Comparison of ENCODE assay signal across 8 mouse cellular contexts in the genomic region with DNA sequence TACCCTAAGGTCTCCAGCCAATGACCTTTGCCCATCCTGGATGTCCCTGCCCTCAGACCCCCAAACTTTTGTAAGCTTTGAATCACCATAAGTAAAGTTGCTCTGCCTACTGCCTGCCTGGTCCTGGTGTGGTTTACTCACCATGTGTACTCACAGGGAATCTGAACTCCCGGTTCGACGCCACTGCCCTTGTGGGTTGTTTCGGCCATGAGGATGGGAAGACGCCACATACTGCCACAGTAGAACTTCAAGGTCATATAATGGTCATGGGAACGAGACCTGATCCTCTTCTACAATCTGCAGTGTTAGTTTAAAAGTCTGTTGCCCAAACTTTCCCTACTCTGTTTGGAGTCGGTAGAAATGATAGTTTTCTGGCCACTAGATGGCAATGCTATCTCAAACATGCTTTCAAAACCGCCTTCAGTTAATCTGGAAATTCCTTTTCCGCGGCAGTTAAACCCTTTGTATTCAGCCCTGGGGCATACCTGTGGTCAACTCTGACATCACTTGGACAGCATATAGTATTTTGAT. TPM values are rescaled to one million over a fixed set of nuclear protein-coding genes. Genes with fewer than 3 reads are reported as not detected.
DNase-seq lines count a peak whose midpoint lies in the region; ATAC-seq and TF ChIP-seq lines count a peak whose summit lies in the region.

No protein-coding gene starts in this region.

- TF ChIP-seq CTCF in liver, postnatal 0 days (IDR thresholded peaks at IDR 0.05; ENCODE audit: low read depth), result peak; percentile 61

- no peaks in the 10 kb centered on the region for H3K4me1 ChIP-seq in heart, embryonic 12.5 days (replicated peaks)
- no peaks in the 10 kb centered on the region for H3K4me1 ChIP-seq in embryonic facial prominence, embryonic 13.5 days
- H3K4me1 ChIP-seq in liver, postnatal 0 days (ENCODE audit: insufficient read depth), result 0 out of 2 replicates have a peak, but pooled peaks cover 5% of the 10 kb centered on the region

- peak overlapping the region; percentile 29 for H3K4me3 ChIP-seq in heart, embryonic 12.5 days
- H3K4me3 ChIP-seq in embryonic facial prominence, embryonic 13.5 days, result 0 out of 2 replicates have a peak overlapping the region, but pooled peaks have one; percentile 21
- H3K4me3 ChIP-seq in liver, postnatal 0 days (ENCODE audit: low read depth, low read length), result no peak overlapping the region

- no peaks in the 10 kb centered on the region for H3K27me3 ChIP-seq in heart, embryonic 12.5 days (replicated peaks)
- H3K27me3 ChIP-seq in embryonic facial prominence, embryonic 13.5 days, result no peaks in the 10 kb centered on the region
- no peaks in the 10 kb centered on the region for H3K27me3 ChIP-seq in liver, postnatal 0 days (ENCODE audit: insufficient read depth, low read length)

- no peaks in the 10 kb centered on the region for H3K36me3 ChIP-seq in heart, embryonic 12.5 days
- no peaks in the 10 kb centered on the region for H3K36me3 ChIP-seq in embryonic facial prominence, embryonic 13.5 days
- H3K36me3 ChIP-seq in liver, postnatal 0 days (replicated peaks; ENCODE audit: insufficient read depth, low read length), result no peaks in the 10 kb centered on the region

- peak; percentile 42; the same call in 1 of the 2 replicates for ATAC-seq in heart, embryonic 12.5 days (ENCODE audit: insufficient number of reproducible peaks, low FRiP score)
- ATAC-seq in embryonic facial prominence, embryonic 13.5 days (ENCODE audit: insufficient number of reproducible peaks, insufficient read depth, low FRiP score, low TSS enrichment, low read depth), result no peak
- ATAC-seq in liver, postnatal 0 days, result peak; percentile 40

- DNase-seq in heart, adult 11 months, result no peak
- peak; percentile 72 for DNase-seq in Muller cell, postnatal 12 days (ENCODE audit: inconsistent ontology term)
- DNase-seq in induced T-regulatory cell, adult 2 months (ENCODE audit: low read depth), result peak; percentile 5
- no peak for DNase-seq in liver, postnatal 0 days
- DNase-seq in gastrocnemius, adult 8-10 months (ENCODE audit: low spot score in 2 of 2), result no peak
- DNase-seq in layer of hippocampus, adult 9-10 months (ENCODE audit: low spot score), result no peak

- no peak for TF ChIP-seq EP300 in liver, postnatal 0 days (IDR thresholded peaks at IDR 0.05; ENCODE audit: low read depth)

- no peak overlapping the region for H3K27ac ChIP-seq in heart, embryonic 12.5 days (ENCODE audit: poor library complexity, severe bottlenecking)
- H3K27ac ChIP-seq in embryonic facial prominence, embryonic 13.5 days, result no peak overlapping the region
- H3K27ac ChIP-seq in liver, postnatal 0 days (ENCODE audit: low read depth), result no peak overlapping the region

- no peak overlapping the region for H3K9ac ChIP-seq in heart, embryonic 12.5 days
- H3K9ac ChIP-seq in embryonic facial prominence, embryonic 13.5 days, result no peak overlapping the region
- H3K9ac ChIP-seq in liver, postnatal 0 days (replicated peaks), result no peak overlapping the region

- H3K4me2 ChIP-seq in heart, embryonic 12.5 days, result peak overlapping the region; percentile 34; the same call in 1 of the 2 replicates
- peak overlapping the region; percentile 47 for H3K4me2 ChIP-seq in embryonic facial prominence, embryonic 13.5 days
- peak overlapping the region; percentile 42; the same call in 1 of the 2 replicates for H3K4me2 ChIP-seq in liver, postnatal 0 days (ENCODE audit: low read depth, low read length)

- H3K9me3 ChIP-seq in heart, embryonic 12.5 days (replicated peaks), result no peaks in the 10 kb centered on the region
- no peaks in the 10 kb centered on the region for H3K9me3 ChIP-seq in embryonic facial prominence, embryonic 13.5 days
- H3K9me3 ChIP-seq in liver, postnatal 0 days (ENCODE audit: low read length), result no peaks in the 10 kb centered on the region

- 43% methylated on average over 10 of the region's 10 CpGs for WGBS in heart, embryonic 12.5 days
- 35% methylated on average over 10 of the region's 10 CpGs for WGBS in embryonic facial prominence, embryonic 13.5 days
- 31% methylated on average over 10 of the region's 10 CpGs for WGBS in liver, postnatal 0 days (ENCODE audit: insufficient replicate concordance)

RNA-seq across cellular contexts. Expression of a gene that starts 2.1 kb away (rescaled TPM):
- 0.08 TPM in 1 of 2 replicates, not detected in the other for polyA plus RNA-seq in heart, embryonic 12.5 days (2016; fragmentation: Nextera tagmentation; extraction: Ambion mirVana)
- polyA plus RNA-seq in embryonic facial prominence, embryonic 13.5 days (2015; fragmentation: Nextera tagmentation; extraction: Ambion mirVana), result 0.25 TPM in 1 of 2 replicates, not detected in the other
- polyA plus RNA-seq in liver, postnatal 0 days (2015; fragmentation: Nextera tagmentation; extraction: Ambion mirVana), result 34.5 and 36.6 TPM in 2 replicates
- not detected for total RNA-seq in gastrocnemius, adult 8-10 months (2022)

RNA-seq across cellular contexts. Expression of a gene that starts 35.5 kb away (rescaled TPM):
- 1.8 and 2.1 TPM in 2 replicates for polyA plus RNA-seq in heart, embryonic 12.5 days (2016; fragmentation: Nextera tagmentation; extraction: Ambion mirVana)
- polyA plus RNA-seq in embryonic facial prominence, embryonic 13.5 days (2015; fragmentation: Nextera tagmentation; extraction: Ambion mirVana), result 0.21 TPM in 1 of 2 replicates, not detected in the other
- polyA plus RNA-seq in liver, postnatal 0 days (2015; fragmentation: Nextera tagmentation; extraction: Ambion mirVana), result 56.4 and 60.2 TPM in 2 replicates
- total RNA-seq in gastrocnemius, adult 8-10 months (2022), result 1 to 10 TPM in 1 of 4 experiments, not detected in 3; 4.6 TPM

Comparison
In these comparisons a context has a peak if more than half of its experiments do, and no peak if none do; other contexts are left out.
1. DNase-seq: peak in Muller cell, postnatal 12 days (single experiment) and induced T-regulatory cell, adult 2 months (single experiment); none in heart, adult 11 months (single experiment), liver, postnatal 0 days (single experiment), gastrocnemius, adult 8-10 months (0 of 2) and layer of hippocampus, adult 9-10 months (single experiment).
2. RNA of a gene that starts 2.1 kb away (polyA plus RNA-seq): 34.5 to 36.6 TPM in liver, postnatal 0 days; 0.08 TPM in heart, embryonic 12.5 days and 0.25 TPM in embryonic facial prominence, embryonic 13.5 days; every median in the first group is over 10 times any median in the second.
3. RNA of a gene that starts 35.5 kb away (polyA plus RNA-seq): 56.4 to 60.2 TPM in liver, postnatal 0 days; 1.8 to 2.1 TPM in heart, embryonic 12.5 days and 0.21 TPM in embryonic facial prominence, embryonic 13.5 days; every median in the first group is over 10 times any median in the second.
4. Peak in every context shown above with its lines, with median percentiles within 50 percentile points of each other: H3K4me2 ChIP-seq.